Mouse (Mus musculus): ENCODE measurements at regions not wholly inside any gene's neighbourhood (a gene's known extent, or its start where the extent isn't known, plus 50 kb on each side); places are given as distances from the start of the nearest gene placed in this dataset.

DNA sequence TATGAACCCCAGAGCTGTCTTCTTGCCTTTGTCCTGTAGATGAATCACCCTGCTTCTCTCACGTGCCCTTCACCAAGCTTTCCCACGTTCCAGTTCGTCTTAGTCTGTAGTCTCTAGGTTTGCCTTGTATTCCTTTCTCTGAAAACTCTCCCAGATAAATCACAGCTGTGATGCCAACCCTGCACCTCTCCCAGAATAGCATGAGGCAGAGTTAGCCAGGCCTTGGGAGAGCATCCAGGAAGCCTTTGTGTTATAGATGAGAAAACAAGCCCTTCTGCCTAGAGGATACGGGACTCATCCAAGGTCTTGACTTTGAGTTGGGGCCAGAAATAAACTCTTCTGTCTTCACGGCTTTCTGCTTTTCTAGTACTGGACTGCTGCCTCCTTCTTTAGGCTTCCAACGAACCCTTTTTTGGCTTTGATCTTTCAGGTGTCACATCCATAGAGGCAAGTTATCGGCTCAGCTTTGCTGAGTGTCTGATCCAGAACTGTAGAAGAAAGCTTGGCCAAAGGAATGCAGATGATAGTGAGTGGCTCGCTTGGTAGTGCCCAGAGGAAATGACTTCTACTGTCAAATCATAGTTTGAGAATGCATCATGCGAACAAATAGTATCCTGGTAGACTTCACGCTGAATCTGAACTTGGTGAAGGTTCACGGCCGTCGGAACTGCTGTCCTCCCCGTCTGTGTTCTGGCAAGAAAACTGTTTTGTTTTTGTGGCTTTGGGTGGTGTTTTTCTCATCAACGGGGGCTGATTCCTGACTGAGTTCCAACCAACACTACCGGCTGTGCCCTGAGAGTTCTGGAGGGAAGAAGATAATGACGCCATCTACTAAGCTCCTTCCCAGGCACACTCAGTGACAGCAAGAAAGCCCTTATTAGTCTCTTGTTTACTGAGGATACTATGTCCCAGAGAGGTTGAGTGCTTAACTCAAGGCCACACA lies 69.5 kb upstream of the Ampd3 start:
- Histone ChIP-seq H3K4me2 (ENCODE audit: low read depth, low read length) (no peak overlapping the region), H3K27me3 (ENCODE audit: insufficient read depth, low read length) (no peaks in the 10 kb centered on the region), H3K27ac (no peak overlapping the region), H3K4me3 (ENCODE audit: low read length) (no peak overlapping the region), H3K36me3 (ENCODE audit: insufficient read depth, low read length) (no peaks in the 10 kb centered on the region), H3K9me3 (ENCODE audit: low read length) (no peaks in the 10 kb centered on the region), H3K4me1 (ENCODE audit: insufficient read depth, low read length) (no peaks in the 10 kb centered on the region), H3K9ac (replicated peaks; ENCODE audit: low read length) (no peak overlapping the region)
- ATAC-seq: no peak
- TF ChIP-seq CTCF (IDR thresholded peaks at IDR 0.05; ENCODE audit: low read depth): no peak
- no peak for DNase-seq (ENCODE audit: low spot score)
- WGBS: 74% methylated on average over 17 of the region's 17 CpGs

DNA sequence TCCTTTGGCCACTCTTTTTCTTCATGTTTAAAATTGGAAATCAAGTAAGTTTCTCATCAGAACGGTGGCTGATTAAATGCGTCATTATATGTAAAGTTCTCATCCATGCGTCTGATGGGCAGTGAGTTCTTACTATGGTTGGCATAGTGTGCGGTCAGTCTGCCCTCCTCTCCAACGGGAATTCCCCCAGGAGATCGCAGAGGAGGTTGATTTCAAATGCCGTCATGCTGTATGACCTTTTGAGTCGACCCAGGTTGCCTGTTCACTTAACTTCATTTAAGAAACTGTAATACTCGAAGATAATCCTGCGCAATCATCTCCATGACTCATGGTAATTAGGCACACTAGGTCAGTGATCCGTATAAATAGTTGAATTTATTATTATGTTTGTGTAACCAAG lies 68.4 kb upstream of the Ampd3 start:
- ATAC-seq: no peak

DNA sequence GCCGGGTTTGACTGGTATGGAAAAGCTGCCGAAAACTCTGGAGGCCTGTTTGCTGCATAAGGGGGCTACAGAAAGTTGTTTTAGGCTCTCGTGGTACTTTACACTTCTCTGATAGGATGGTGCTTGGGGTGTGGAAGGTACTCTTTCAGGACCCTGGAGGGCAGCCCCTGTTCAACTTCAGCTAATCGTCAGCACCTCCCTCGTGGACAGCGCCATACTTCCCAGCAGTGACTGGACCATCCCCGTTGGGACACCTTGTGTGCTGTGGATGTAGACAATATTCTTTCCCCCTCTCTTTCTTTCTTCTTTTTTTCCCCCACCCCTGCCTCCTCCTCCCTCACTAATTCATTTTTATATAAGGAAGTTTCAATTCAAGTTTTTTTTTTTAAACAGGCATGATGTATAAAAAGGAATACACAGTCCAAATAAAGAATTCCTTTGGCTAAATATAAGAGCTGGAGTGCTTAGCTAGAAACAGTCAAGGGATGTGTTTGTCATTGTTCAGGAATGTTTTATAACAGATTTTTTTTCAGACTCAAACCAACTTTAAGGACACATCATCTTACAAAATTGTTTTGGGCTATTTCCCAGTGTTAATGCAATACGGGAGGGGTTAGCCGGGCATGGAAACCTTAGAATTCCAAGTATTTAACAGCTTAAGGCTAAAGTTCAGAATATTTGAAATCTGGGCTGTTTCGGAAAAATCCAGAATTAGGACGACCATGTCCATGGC lies 66.2 kb upstream of the Ampd3 start:
- H3K36me3 ChIP-seq (ENCODE audit: insufficient read depth, low read length): no peaks in the 10 kb centered on the region
- no peak for ATAC-seq
- no peak overlapping the region for H3K4me2 ChIP-seq (ENCODE audit: low read depth, low read length)
- H3K27me3 ChIP-seq (ENCODE audit: insufficient read depth, low read length): no peaks in the 10 kb centered on the region
- no peak for DNase-seq (ENCODE audit: low spot score)
- 65% methylated on average over 11 of the region's 11 CpGs for WGBS
- H3K4me3 ChIP-seq (ENCODE audit: low read length): no peak overlapping the region
- H3K9ac ChIP-seq (replicated peaks; ENCODE audit: low read length): no peak overlapping the region
- TF ChIP-seq CTCF (IDR thresholded peaks at IDR 0.05; ENCODE audit: low read depth): no peak
- no peaks in the 10 kb centered on the region for H3K9me3 ChIP-seq (ENCODE audit: low read length)
- peaks cover 5% of the 10 kb centered on the region; the same call in 1 of the 2 replicates for H3K4me1 ChIP-seq (ENCODE audit: insufficient read depth, low read length)
- H3K27ac ChIP-seq: no peak overlapping the region

More for the DNA sequence above, 68.4 kb upstream of the Ampd3 start:
- WGBS: 79% methylated on average over 11 of the region's 11 CpGs
- no peak overlapping the region for H3K27ac ChIP-seq
- no peak for TF ChIP-seq CTCF (IDR thresholded peaks at IDR 0.05; ENCODE audit: low read depth)
- H3K27me3 ChIP-seq (ENCODE audit: insufficient read depth, low read length): no peaks in the 10 kb centered on the region
- no peaks in the 10 kb centered on the region for H3K9me3 ChIP-seq (ENCODE audit: low read length)
- no peak for DNase-seq (ENCODE audit: low spot score)
- no peaks in the 10 kb centered on the region for H3K36me3 ChIP-seq (ENCODE audit: insufficient read depth, low read length)
- no peak overlapping the region for H3K4me3 ChIP-seq (ENCODE audit: low read length)
- H3K4me2 ChIP-seq (ENCODE audit: low read depth, low read length): no peak overlapping the region
- H3K4me1 ChIP-seq (ENCODE audit: insufficient read depth, low read length): no peaks in the 10 kb centered on the region
- H3K9ac ChIP-seq (replicated peaks; ENCODE audit: low read length): no peak overlapping the region

DNA sequence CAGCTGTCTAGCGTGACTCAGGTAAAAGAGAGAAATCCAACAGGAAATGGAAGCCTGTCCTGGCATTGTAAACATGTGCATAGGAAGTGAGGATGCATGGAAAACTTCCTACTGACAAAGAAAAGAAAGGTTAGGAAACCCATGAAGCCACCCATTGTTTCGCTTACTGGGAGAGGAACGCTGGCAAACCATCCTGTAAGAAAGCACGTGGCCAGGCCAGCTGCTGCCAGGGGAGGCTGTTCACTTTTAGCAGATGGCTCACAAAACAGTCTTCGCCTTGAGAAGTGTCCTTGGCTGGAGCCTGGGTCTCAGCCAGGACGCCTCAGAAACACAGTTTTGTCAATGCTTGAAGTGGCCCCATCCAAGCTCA lies 65.6 kb upstream of the Ampd3 start:
- Histone ChIP-seq H3K4me1 (ENCODE audit: insufficient read depth, low read length) (peaks cover 7% of the 10 kb centered on the region; the same call in 1 of the 2 replicates), H3K9me3 (ENCODE audit: low read length) (no peaks in the 10 kb centered on the region), H3K4me2 (ENCODE audit: low read depth, low read length) (no peak overlapping the region), H3K27ac (no peak overlapping the region), H3K4me3 (ENCODE audit: low read length) (no peak overlapping the region), H3K36me3 (ENCODE audit: insufficient read depth, low read length) (no peaks in the 10 kb centered on the region), H3K9ac (replicated peaks; ENCODE audit: low read length) (no peak overlapping the region), H3K27me3 (ENCODE audit: insufficient read depth, low read length) (no peaks in the 10 kb centered on the region)
- 53% methylated on average over 6 of the region's 6 CpGs for WGBS
- TF ChIP-seq CTCF (IDR thresholded peaks at IDR 0.05; ENCODE audit: low read depth): no peak
- ATAC-seq: no peak
- peak; percentile 43 for DNase-seq (ENCODE audit: low spot score)

DNA sequence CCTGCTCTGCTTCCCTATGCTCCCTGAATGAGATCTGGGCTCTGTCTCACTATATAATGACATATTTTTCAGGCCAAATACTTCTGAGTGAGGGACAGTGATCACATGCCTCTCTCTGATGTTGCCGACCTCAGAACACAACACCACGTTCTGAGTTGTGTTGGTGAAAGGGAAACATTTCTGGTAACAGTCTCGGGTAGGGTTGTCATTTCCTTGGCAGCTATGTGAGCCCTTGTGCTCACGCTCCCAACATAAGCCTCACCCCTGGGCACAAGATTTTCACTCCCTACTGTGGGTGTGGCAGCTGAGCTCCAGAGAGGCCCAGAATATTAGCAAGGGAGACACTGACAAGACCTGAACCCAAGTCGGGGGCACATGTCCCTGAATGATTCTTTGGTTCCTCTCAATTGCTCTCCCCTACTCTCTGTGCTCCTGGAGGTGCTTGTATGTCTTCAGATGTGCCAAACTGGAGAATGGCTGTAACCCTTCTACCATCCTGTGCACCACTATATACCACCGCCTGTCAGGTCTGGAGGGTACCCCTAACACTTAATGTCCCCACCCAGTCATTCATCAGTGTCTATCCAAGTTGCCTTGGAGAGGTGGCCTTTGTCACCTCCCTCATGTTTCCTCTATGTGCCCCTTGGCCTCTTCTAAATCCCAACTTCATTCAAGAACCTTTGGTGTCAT lies 62.5 kb upstream of the Ampd3 start:
- Histone ChIP-seq H3K27me3 (ENCODE audit: insufficient read depth, low read length) (no peaks in the 10 kb centered on the region), H3K9me3 (ENCODE audit: low read length) (no peaks in the 10 kb centered on the region), H3K4me1 (ENCODE audit: insufficient read depth, low read length) (peaks cover 7% of the 10 kb centered on the region; the same call in 1 of the 2 replicates), H3K4me3 (ENCODE audit: low read length) (no peak overlapping the region), H3K9ac (replicated peaks; ENCODE audit: low read length) (no peak overlapping the region), H3K27ac (no peak overlapping the region), H3K36me3 (ENCODE audit: insufficient read depth, low read length) (no peaks in the 10 kb centered on the region), H3K4me2 (ENCODE audit: low read depth, low read length) (no peak overlapping the region)
- DNase-seq (ENCODE audit: low spot score) (no peak), ATAC-seq (no peak)
- WGBS: 78% methylated on average over 6 of the region's 6 CpGs
- TF ChIP-seq CTCF (IDR thresholded peaks at IDR 0.05; ENCODE audit: low read depth): no peak

DNA sequence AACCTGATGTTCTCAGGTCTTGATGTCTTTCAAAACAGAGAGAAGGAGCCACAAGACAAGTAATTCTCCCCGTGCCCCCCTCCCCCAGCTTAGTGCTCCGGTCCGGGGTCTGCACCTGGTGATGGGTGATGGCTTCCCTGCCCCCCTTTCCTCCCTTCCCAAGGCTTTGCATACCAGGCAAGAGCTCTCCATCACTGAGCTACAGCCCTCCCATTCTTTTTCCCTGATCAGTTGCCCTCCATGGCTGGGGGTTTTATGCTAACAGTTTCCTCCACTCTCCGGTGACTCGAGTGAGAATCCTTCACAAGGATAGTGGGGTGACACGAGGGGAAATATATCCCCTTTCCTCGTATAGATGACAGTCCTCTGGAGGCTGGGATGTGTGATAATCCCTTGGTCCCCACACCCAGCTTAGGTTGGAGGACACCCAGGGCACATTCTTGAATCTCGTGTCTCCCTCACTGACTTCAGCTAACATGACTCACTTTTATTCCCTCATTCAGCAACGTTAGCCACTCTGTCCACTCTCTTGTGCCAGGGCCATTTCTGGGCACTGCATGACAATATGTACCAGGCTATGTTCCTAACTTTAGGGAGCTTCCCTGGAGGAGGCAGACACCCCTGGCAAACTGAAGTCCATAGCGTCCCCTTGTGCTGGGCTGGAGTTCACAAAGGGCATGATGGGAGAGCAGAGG lies 61.9 kb upstream of the Ampd3 start:
- H3K27me3 ChIP-seq (ENCODE audit: insufficient read depth, low read length): no peaks in the 10 kb centered on the region
- no peak overlapping the region for H3K9ac ChIP-seq (replicated peaks; ENCODE audit: low read length)
- H3K4me1 ChIP-seq (ENCODE audit: insufficient read depth, low read length): peaks cover 7% of the 10 kb centered on the region; the same call in 1 of the 2 replicates
- ATAC-seq (no peak), DNase-seq (ENCODE audit: low spot score) (no peak)
- H3K36me3 ChIP-seq (ENCODE audit: insufficient read depth, low read length): no peaks in the 10 kb centered on the region
- H3K27ac ChIP-seq: no peak overlapping the region
- TF ChIP-seq CTCF (IDR thresholded peaks at IDR 0.05; ENCODE audit: low read depth): no peak
- H3K4me2 ChIP-seq (ENCODE audit: low read depth, low read length): no peak overlapping the region
- peaks cover 1% of the 10 kb centered on the region; the same call in 1 of the 2 replicates for H3K9me3 ChIP-seq (ENCODE audit: low read length)
- 77% methylated on average over 10 of the region's 10 CpGs for WGBS
- H3K4me3 ChIP-seq (ENCODE audit: low read length): no peak overlapping the region

Data from hindbrain, postnatal 0 days (tissue).